Mouse (Mus musculus) ES-E14 (cell line): Measurements from ENCODE around the gene Hip1r.

Experiments
- CHD2 ChIP-seq: IDR thresholded peaks from 2 replicates; pipeline ENCODE4 v1.6.1; 2014; ENCODE audit warnings: mild to moderate bottlenecking, low read depth, low read length, inconsistent platforms
- MAFK ChIP-seq: IDR thresholded peaks from 2 replicates; pipeline ENCODE4 v1.6.1; 2014; ENCODE audit warnings: mild to moderate bottlenecking, low read depth, low read length, inconsistent platforms; ENCODE audit not compliant: insufficient read depth
- ZC3H11A ChIP-seq: IDR thresholded peaks from 2 replicates; pipeline ENCODE4 v1.6.1; 2012; ENCODE audit warnings: low read depth, mild to moderate bottlenecking, inconsistent platforms, low read length, borderline replicate concordance

DNA sequence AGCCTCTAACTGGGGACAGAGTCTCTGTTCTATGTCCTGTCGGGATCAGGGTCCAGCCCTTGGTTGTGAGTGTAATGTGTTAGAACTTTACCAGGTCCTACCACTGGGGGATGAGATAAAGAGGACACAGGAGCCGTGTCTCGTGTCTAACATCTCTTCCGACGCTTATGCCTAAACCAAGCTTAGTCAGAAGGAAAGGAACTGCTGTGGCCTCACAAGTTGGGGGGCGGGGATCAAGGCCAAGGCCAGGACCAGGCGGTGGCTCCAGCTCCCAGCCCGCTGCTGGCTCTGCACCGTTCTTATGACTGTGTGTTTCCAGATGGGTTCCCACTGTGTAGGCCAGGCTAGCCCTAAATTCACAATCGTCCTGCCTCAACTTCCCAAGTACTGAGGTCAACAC, 39.5 kb downstream of the Hip1r start:
- no peak for TF ChIP-seq MAFK
- no peak for TF ChIP-seq ZC3H11A
- TF ChIP-seq CHD2, result no peak
